Mouse (Mus musculus) thymus, postnatal 14 days (tissue): ENCODE data around the gene Susd6.

ENCODE experiments used
- DNase-seq: peaks from one replicate; pipeline ENCODE4 v3.0.0; 2021

The Susd6 gene

GRCm38 (mm10) chr12:80883278-80883677 lies 93.0 kb downstream of the Susd6 start:
- DNase-seq, result no peak

GRCm38 (mm10) chr12:80883881-80884280 lies 93.6 kb downstream of the Susd6 start:
- no peak for DNase-seq

GRCm38 (mm10) chr12:80885301-80886288 lies 95.3 kb downstream of the Susd6 start:
- DNase-seq, result peak; percentile 40

- no peak for DNase-seq
Measured at GRCm38 (mm10) chr12:80887036-80887435, 96.7 kb downstream of the Susd6 start.

- no peak for DNase-seq
Measured at GRCm38 (mm10) chr12:80889331-80889730, 99.0 kb downstream of the Susd6 start.

- DNase-seq, result no peak
Measured at GRCm38 (mm10) chr12:80891074-80891473, 100.8 kb downstream of the Susd6 start.

- DNase-seq, result no peak
Measured at GRCm38 (mm10) chr12:80893720-80894494, 103.6 kb downstream of the Susd6 start.

- DNase-seq, result peak; percentile 74
Measured at GRCm38 (mm10) chr12:80894973-80895570, 104.8 kb downstream of the Susd6 start.

- DNase-seq, result no peak
Measured at GRCm38 (mm10) chr12:80909631-80910030, 119.3 kb downstream of the Susd6 start.

GRCm38 (mm10) chr12:80917764-80918163 lies 127.5 kb downstream of the Susd6 start:
- DNase-seq, result peak; percentile 70

GRCm38 (mm10) chr12:80921301-80921700 lies 131.0 kb downstream of the Susd6 start:
- DNase-seq, result no peak

GRCm38 (mm10) chr12:80922869-80923268 lies 132.6 kb downstream of the Susd6 start:
- no peak for DNase-seq

GRCm38 (mm10) chr12:80923602-80924001 lies 133.3 kb downstream of the Susd6 start:
- no peak for DNase-seq

GRCm38 (mm10) chr12:80924205-80924604 lies 133.9 kb downstream of the Susd6 start:
- no peak for DNase-seq

- DNase-seq, result no peak
Measured at GRCm38 (mm10) chr12:80925919-80926318, 135.6 kb downstream of the Susd6 start.

- no peak for DNase-seq
Measured at GRCm38 (mm10) chr12:80926550-80926949, 136.2 kb downstream of the Susd6 start.

- no peak for DNase-seq
Measured at GRCm38 (mm10) chr12:80927518-80927917, 137.2 kb downstream of the Susd6 start.

GRCm38 (mm10) chr12:80928881-80929280 lies 138.6 kb downstream of the Susd6 start:
- DNase-seq, result no peak

GRCm38 (mm10) chr12:80930141-80930540 lies 139.8 kb downstream of the Susd6 start:
- DNase-seq, result no peak
